Comparison of ENCODE assay signal across 21 mouse cellular contexts in genomic region chr1:23190316-23191005, GRCm38 (mm10).
A peak's percentile ranks its signal among the peaks of the same experiment; 100 is the strongest.
DNase-seq lines count a peak whose midpoint lies in the region; ATAC-seq and TF ChIP-seq lines count a peak whose summit lies in the region.
"Had no signal": no experiment of that assay in that cellular context is flagged by ENCODE, and none has a peak within 500 bp of the region (broad histone marks: within the 10 kb centered on the region; RNA-seq: fewer than 3 reads in every experiment).

No protein-coding gene starts in this region.

- no peak for TF ChIP-seq CTCF in embryonic fibroblast, embryonic 13.5 days (IDR thresholded peaks at IDR 0.05; ENCODE audit: borderline replicate concordance, insufficient read depth, low read length)

- 0 out of 2 replicates have a peak, but pooled peaks have one; percentile 21 for TF ChIP-seq POLR2A in embryonic fibroblast, embryonic 13.5 days (IDR thresholded peaks at IDR 0.05; ENCODE audit: low read depth, low read length)

- H3K9ac ChIP-seq in lung, embryonic 15.5 days, result no peak overlapping the region
- H3K9ac ChIP-seq: embryonic facial prominence, embryonic 12.5 days; forebrain, embryonic 12.5 days; hindbrain, embryonic 12.5 days had no signal

- WGBS in lung, embryonic 15.5 days, result 58% methylated on average over 3 of the region's 3 CpGs

- H3K27ac ChIP-seq in lung, embryonic 15.5 days, result peak overlapping the region; percentile 59; the same call in 1 of the 2 replicates
- H3K27ac ChIP-seq in embryonic fibroblast, embryonic 13.5 days (ENCODE audit: insufficient read depth, low read length), result peak overlapping the region; percentile 97
- H3K27ac ChIP-seq: embryonic facial prominence, embryonic 12.5 days; forebrain, embryonic 12.5 days; heart, embryonic 10.5 days; hindbrain, embryonic 12.5 days had no signal

- H3K4me3 ChIP-seq in lung, embryonic 15.5 days, result no peak overlapping the region
- no peak overlapping the region for H3K4me3 ChIP-seq in embryonic fibroblast, embryonic 13.5 days (ENCODE audit: insufficient read depth, low read length)
- H3K4me3 ChIP-seq: embryonic facial prominence, embryonic 12.5 days; forebrain, embryonic 12.5 days; heart, embryonic 10.5 days; hindbrain, embryonic 12.5 days had no signal

- no peaks in the 10 kb centered on the region for H3K9me3 ChIP-seq in lung, embryonic 15.5 days
- H3K9me3 ChIP-seq: embryonic facial prominence, embryonic 12.5 days; forebrain, embryonic 12.5 days; heart, embryonic 10.5 days; hindbrain, embryonic 12.5 days had no signal

- H3K4me2 ChIP-seq in lung, embryonic 15.5 days, result no peak overlapping the region
- H3K4me2 ChIP-seq: embryonic facial prominence, embryonic 12.5 days; forebrain, embryonic 12.5 days; hindbrain, embryonic 12.5 days had no signal

- H3K4me1 ChIP-seq in lung, embryonic 15.5 days, result peaks cover 12% of the 10 kb centered on the region
- H3K4me1 ChIP-seq in embryonic fibroblast, embryonic 13.5 days (ENCODE audit: control insufficient read depth, insufficient read depth, low read length), result peaks cover 11% of the 10 kb centered on the region
- H3K4me1 ChIP-seq: embryonic facial prominence, embryonic 12.5 days; forebrain, embryonic 12.5 days; hindbrain, embryonic 12.5 days had no signal

- no peak for DNase-seq in lung, postnatal 4 days
- DNase-seq in 3T3-L1 (ENCODE audit: low read depth, low spot score) (peak; percentile 78), liver (no peak)
- DNase-seq in spleen, postnatal 14 days (ENCODE audit: low spot score in 2 of 2), result no peak
- no peak for DNase-seq in thymus, postnatal 4 days
- DNase-seq: adrenal gland, postnatal 14 days; cerebellum, adult 11-12 months; cerebellum, adult 9-10 months; cerebellum, postnatal 25 days; gastrocnemius, postnatal 10 days; heart, adult 18-20 months; heart, postnatal 10 days; heart, postnatal 4 days had no signal

- H3K27me3 ChIP-seq in lung, embryonic 15.5 days, result no peaks in the 10 kb centered on the region
- H3K27me3 ChIP-seq: embryonic facial prominence, embryonic 12.5 days; forebrain, embryonic 12.5 days; hindbrain, embryonic 12.5 days had no signal

- no peaks in the 10 kb centered on the region for H3K36me3 ChIP-seq in lung, embryonic 15.5 days
- H3K36me3 ChIP-seq: embryonic facial prominence, embryonic 12.5 days; forebrain, embryonic 12.5 days; heart, embryonic 10.5 days; hindbrain, embryonic 12.5 days had no signal

- peak; percentile 71; the same call in 1 of the 2 replicates for ATAC-seq in lung, embryonic 15.5 days (ENCODE audit: borderline replicate concordance, extremely low read depth, low FRiP score, low TSS enrichment)
- ATAC-seq: activated CD4-positive, CD25-positive, alpha-beta regulatory T cell, adult 4 months; forebrain, embryonic 16.5 days had no signal
